Mouse (Mus musculus) neural tube, embryonic 12.5 days (tissue): Measurements from ENCODE around the gene Zfp979. TPM values are rescaled to one million over a fixed set of nuclear protein-coding genes. Genes with fewer than 3 reads are reported as not detected.
"Not testable (repeated sequence)": the region's sequence is repeated elsewhere in the genome, so short reads cannot be mapped to it uniquely, and the experiment has no call there.

Source experiments
- ATAC-seq: fragments of 200-750 bp; cut with Nextera tagmentation; 2 replicates; pipeline ENCODE4 v1.8.0; 2017; ENCODE audit warnings: low read depth, mild to moderate bottlenecking, moderate TSS enrichment, moderate library complexity; ENCODE audit not compliant: low FRiP score
- H3K27ac ChIP-seq: fragments of 300-500 bp; sonication (generic); 2 replicates; pipeline ENCODE4 v1.5.1; 2016
- H3K27me3 ChIP-seq: fragments of 300-500 bp; sonication (generic); replicated peaks from 2 replicates; pipeline ENCODE4 v1.6.1; 2016; ENCODE audit warnings: mild to moderate bottlenecking
- H3K36me3 ChIP-seq: fragments of 300-500 bp; sonication (generic); 2 replicates; pipeline ENCODE4 v1.6.1; 2016; ENCODE audit warnings: mild to moderate bottlenecking
- H3K4me1 ChIP-seq: fragments of 300-500 bp; sonication (generic); 2 replicates; pipeline ENCODE4 v1.6.1; 2016
- H3K4me2 ChIP-seq: fragments of 300-500 bp; sonication (generic); replicated peaks from 2 replicates; pipeline ENCODE4 v1.6.1; 2016; ENCODE audit warnings: mild to moderate bottlenecking
- H3K4me3 ChIP-seq: fragments of 300-500 bp; sonication (generic); 2 replicates; pipeline ENCODE4 v1.5.1; 2016
- H3K9ac ChIP-seq: fragments of 300-500 bp; sonication (generic); 2 replicates; pipeline ENCODE4 v1.6.1; 2016; ENCODE audit warnings: mild to moderate bottlenecking
- H3K9me3 ChIP-seq: fragments of 300-500 bp; sonication (generic); 2 replicates; pipeline ENCODE4 v1.6.1; 2016; ENCODE audit warnings: mild to moderate bottlenecking
- WGBS: fragments of 180-500 bp; shearing (Covaris S2); methylation state at CpG from one replicate; pipeline ENCODE4 v1.1.7; 2016; 5-methylcytosine and 5-hydroxymethylcytosine counted together
- polyA plus RNA-seq: library from polyadenylated mRNA; unstranded; fragments of >200 nt; fragmentation: Nextera tagmentation; extraction: Ambion mirVana; gene quantifications from 2 replicates; pipeline ENCODE4 v1.2.1, GENCODE M21; 2016

Zfp979 gene
- polyA plus RNA-seq, 1 experiment from 2014 or later = 2.8 TPM

DNA sequence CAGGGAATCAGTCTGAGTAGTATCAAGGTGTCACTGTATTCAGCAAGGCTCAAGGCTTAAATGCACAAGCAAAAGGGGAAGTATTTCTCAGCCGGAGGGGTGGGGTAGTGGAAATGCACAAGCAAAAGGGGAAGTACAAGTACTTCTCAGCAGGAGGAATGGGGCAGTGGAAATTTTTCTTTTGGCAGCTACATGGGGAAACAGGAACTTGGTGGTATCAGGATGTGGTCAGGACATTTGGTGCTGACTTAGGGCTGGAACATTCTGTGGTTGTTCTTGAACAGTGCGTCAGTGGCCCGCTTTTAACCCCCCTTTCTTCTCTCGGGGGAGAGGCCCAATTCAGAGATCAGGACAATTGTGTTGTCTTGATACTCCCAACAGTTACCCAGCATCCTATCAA, 62.9 kb downstream of the Zfp979 start:
- not testable (repeated sequence) for H3K36me3 ChIP-seq, H3K27ac ChIP-seq, ATAC-seq, H3K4me3 ChIP-seq, H3K4me2 ChIP-seq, H3K4me1 ChIP-seq, H3K27me3 ChIP-seq, H3K9ac ChIP-seq
- peaks cover 14% of the 10 kb centered on the region for H3K9me3 ChIP-seq
- WGBS = 94% methylated on average over 4 of the region's 4 CpGs

- not testable (repeated sequence) for H3K4me1 ChIP-seq, H3K36me3 ChIP-seq, H3K4me2 ChIP-seq, ATAC-seq, H3K4me3 ChIP-seq, H3K9me3 ChIP-seq, H3K27ac ChIP-seq, H3K27me3 ChIP-seq, H3K9ac ChIP-seq
- 87% methylated on average over 8 of the region's 8 CpGs for WGBS
Measured at GRCm38 (mm10) chr4:147571156-147571555, 71.2 kb downstream of the Zfp979 start.

DNA sequence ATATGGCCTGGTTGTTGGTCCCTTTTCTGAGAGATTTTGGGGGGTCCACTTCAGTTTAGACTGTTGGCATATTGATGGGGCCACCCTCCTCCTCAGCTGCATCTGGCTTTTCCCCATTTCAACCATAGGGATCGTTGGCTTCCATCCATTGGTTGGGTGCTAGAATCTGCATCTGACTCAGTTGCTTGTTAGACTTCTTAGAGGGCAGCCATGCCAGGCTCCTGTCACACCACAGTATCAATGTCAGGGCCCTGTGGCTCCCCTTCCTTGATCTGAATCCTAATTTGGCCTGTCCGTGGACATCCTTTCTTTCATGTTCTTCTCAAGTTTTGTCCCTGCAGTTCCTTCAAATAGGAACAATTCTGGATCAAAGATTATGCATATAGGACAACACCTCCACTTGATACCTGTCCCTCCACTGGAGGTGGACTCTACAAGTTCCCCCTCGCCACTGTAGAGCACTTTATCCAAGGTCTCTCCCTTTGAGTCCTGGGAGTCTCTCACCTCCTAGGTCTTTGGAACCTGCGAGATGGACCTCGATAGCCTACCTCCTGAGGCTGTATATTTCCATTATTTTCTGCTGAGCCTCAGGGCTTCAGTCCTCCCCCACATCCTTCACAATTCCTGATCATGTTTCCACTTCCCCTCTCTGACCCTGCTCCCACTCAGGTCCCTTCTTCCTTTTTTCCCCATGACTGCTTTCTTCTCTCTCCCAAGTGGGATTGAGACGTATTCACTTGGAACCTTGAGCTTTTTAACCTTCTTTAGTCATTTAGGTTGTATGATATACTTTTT, 76.7 kb downstream of the Zfp979 start:
- 76% methylated on average over 6 of the region's 6 CpGs for WGBS
- Histone ChIP-seq H3K4me1 (no peaks in the 10 kb centered on the region), H3K4me2 (no peak overlapping the region), H3K27ac (no peak overlapping the region), H3K36me3 (no peaks in the 10 kb centered on the region), H3K9me3 (peaks cover 13% of the 10 kb centered on the region; the same call in 1 of the 2 replicates), H3K4me3 (no peak overlapping the region), H3K9ac (no peak overlapping the region), H3K27me3 (no peaks in the 10 kb centered on the region)
- ATAC-seq = no peak

Other genes with a start within 250 kb of the Zfp979 start
- gene Zfp982, start 150.1 kb downstream of the Zfp979 start, polyA plus RNA-seq = 6.3 and 7.7 TPM in 2 replicates
- 0.37 and 0.43 TPM in 2 replicates for gene Gm16503, start 102.3 kb downstream of the Zfp979 start, polyA plus RNA-seq
- gene Zfp985, start 89.2 kb downstream of the Zfp979 start, polyA plus RNA-seq = 0.26 TPM in 1 of 2 replicates, not detected in the other
- gene Zfp534, start 60.0 kb upstream of the Zfp979 start, polyA plus RNA-seq = not detected in 2 replicates
- gene Zfp984, start 167.3 kb upstream of the Zfp979 start, polyA plus RNA-seq = 4.3 and 6.3 TPM in 2 replicates
- 4.1 and 6.2 TPM in 2 replicates for gene Zfp933, start 205.9 kb upstream of the Zfp979 start, polyA plus RNA-seq
- 52.2 and 53.4 TPM in 2 replicates for gene Miip, start 226.3 kb upstream of the Zfp979 start, polyA plus RNA-seq
- gene Fv1, start 226.5 kb upstream of the Zfp979 start, polyA plus RNA-seq = 15.3 and 15.7 TPM in 2 replicates